Mouse (Mus musculus) ES-Bruce4 (cell line): ENCODE measurements around the gene Grhpr.

Source experiments
- CTCF ChIP-seq: IDR thresholded peaks from one replicate; pipeline ENCODE4 v1.8.1; 2011; ENCODE audit warnings: low read depth, low read length
- EP300 ChIP-seq: IDR thresholded peaks from 2 replicates; pipeline ENCODE4 v1.6.1; 2011; ENCODE audit warnings: low read depth, low read length; ENCODE audit not compliant: insufficient read depth
- POLR2A ChIP-seq: IDR thresholded peaks from one replicate; pipeline ENCODE4 v1.8.1; 2011; ENCODE audit warnings: low read length; ENCODE audit not compliant: insufficient read depth

DNA sequence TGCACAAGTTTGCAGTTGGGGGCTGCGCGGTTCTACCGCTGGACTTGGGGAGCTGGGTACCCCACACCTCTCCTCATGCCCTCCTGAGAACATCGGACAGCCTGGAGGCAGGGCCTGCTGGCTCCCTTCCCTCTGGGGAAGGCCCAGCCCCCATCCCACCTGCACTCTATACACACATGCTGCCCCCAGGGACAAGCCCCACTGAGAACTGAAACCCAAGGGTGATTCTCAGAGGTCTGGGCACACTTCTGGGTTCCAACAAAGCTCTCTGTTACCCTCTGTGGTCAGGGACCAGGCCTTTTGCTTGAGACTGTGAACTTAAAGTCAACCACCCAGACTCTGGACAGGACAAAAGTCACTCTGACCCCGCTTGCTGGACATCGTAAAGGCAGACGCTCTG is 11.1 kb upstream of the Grhpr start:
- TF ChIP-seq POLR2A (no peak), CTCF (no peak), EP300 (no peak)
